Mouse (Mus musculus): Measurements from ENCODE around the gene Tnfsf13. TPM values are rescaled to one million over a fixed set of nuclear protein-coding genes. Genes with fewer than 3 reads are reported as not detected.

Gene Tnfsf13
- polyA plus RNA-seq, 1 experiment from 2014 or later: 0.37 TPM

GRCm38 (mm10) chr11:69680136-69680855 lies 5.3 kb downstream of the Tnfsf13 start:
- no peak for DNase-seq (ENCODE audit: low spot score)
- Histone ChIP-seq H3K36me3 (ENCODE audit: control insufficient read depth, insufficient read depth, low read length) (peaks cover 23% of the 10 kb centered on the region), H3K4me1 (replicated peaks; ENCODE audit: control insufficient read depth, insufficient read depth, low read length) (peaks cover 24% of the 10 kb centered on the region), H3K27ac (ENCODE audit: low read depth, low read length) (0 out of 2 replicates have a peak overlapping the region, but pooled peaks have one; percentile 7), H3K9ac (ENCODE audit: low read depth, low read length) (peak overlapping the region; percentile 86), H3K4me2 (peak overlapping the region; percentile 93), H3K27me3 (replicated peaks; ENCODE audit: control insufficient read depth, insufficient read depth, low read length) (no peaks in the 10 kb centered on the region), H3K9me3 (ENCODE audit: control insufficient read depth, low read length) (no peaks in the 10 kb centered on the region), H3K4me3 (ENCODE audit: low read depth, low read length) (peak overlapping the region; percentile 80)
- 80% methylated on average over 30 of the region's 30 CpGs for WGBS
- ATAC-seq (replicated peaks; ENCODE audit: low FRiP score): no peak

- Histone ChIP-seq H3K27me3 (replicated peaks; ENCODE audit: control insufficient read depth, insufficient read depth, low read length) (no peaks in the 10 kb centered on the region), H3K9me3 (ENCODE audit: control insufficient read depth, low read length) (no peaks in the 10 kb centered on the region), H3K27ac (ENCODE audit: low read depth, low read length) (no peak overlapping the region), H3K36me3 (ENCODE audit: control insufficient read depth, insufficient read depth, low read length) (peaks cover 26% of the 10 kb centered on the region), H3K9ac (ENCODE audit: low read depth, low read length) (no peak overlapping the region), H3K4me3 (ENCODE audit: low read depth, low read length) (0 out of 2 replicates have a peak overlapping the region, but pooled peaks have one; percentile 14), H3K4me1 (replicated peaks; ENCODE audit: control insufficient read depth, insufficient read depth, low read length) (peaks cover 24% of the 10 kb centered on the region), H3K4me2 (peak overlapping the region; percentile 37)
- ATAC-seq (replicated peaks; ENCODE audit: low FRiP score): no peak
- DNase-seq (ENCODE audit: low spot score): no peak
- 100% methylated on average over 2 of the region's 2 CpGs for WGBS
These were observed 6.4 kb downstream of the Tnfsf13 start for GRCm38 (mm10) chr11:69679144-69679543.

GRCm38 (mm10) chr11:69672211-69672706 lies 13.3 kb downstream of the Tnfsf13 start, which contains the start of gene Eif4a1:
Gene Eif4a1, minus strand, starts transcription at chr11:69672423.
- Histone ChIP-seq H3K9ac (ENCODE audit: low read depth, low read length) (peak within 1 kb of the TSS; percentile 100), H3K27ac (ENCODE audit: low read depth, low read length) (peak within 1 kb of the TSS; percentile 95), H3K9me3 (ENCODE audit: control insufficient read depth, low read length) (no peaks in the 10 kb centered on the region), H3K27me3 (replicated peaks; ENCODE audit: control insufficient read depth, insufficient read depth, low read length) (no peaks in the 10 kb centered on the region), H3K36me3 (ENCODE audit: control insufficient read depth, insufficient read depth, low read length) (peaks cover 54% of the 10 kb centered on the region), H3K4me2 (peak within 1 kb of the TSS; percentile 96), H3K4me1 (replicated peaks; ENCODE audit: control insufficient read depth, insufficient read depth, low read length) (peaks cover 17% of the 10 kb centered on the region), H3K4me3 (ENCODE audit: low read depth, low read length) (peak within 1 kb of the TSS; percentile 81)
- DNase-seq (ENCODE audit: low spot score) (peak; percentile 98), ATAC-seq (replicated peaks; ENCODE audit: low FRiP score) (peak; percentile 97)
- WGBS: under 1% methylated on average over 36 of the region's 36 CpGs

GRCm38 (mm10) chr11:69671726-69672124 lies 13.9 kb downstream of the Tnfsf13 start:
- peaks cover 17% of the 10 kb centered on the region for H3K4me1 ChIP-seq (replicated peaks; ENCODE audit: control insufficient read depth, insufficient read depth, low read length)
- 1% methylated on average over 43 of the region's 43 CpGs for WGBS

GRCm38 (mm10) chr11:69670786-69671725 lies 14.5 kb downstream of the Tnfsf13 start:
- Histone ChIP-seq H3K9me3 (ENCODE audit: control insufficient read depth, low read length) (no peaks in the 10 kb centered on the region), H3K4me1 (replicated peaks; ENCODE audit: control insufficient read depth, insufficient read depth, low read length) (peaks cover 17% of the 10 kb centered on the region), H3K4me3 (ENCODE audit: low read depth, low read length) (peak overlapping the region; percentile 81), H3K9ac (ENCODE audit: low read depth, low read length) (peak overlapping the region; percentile 100), H3K27me3 (replicated peaks; ENCODE audit: control insufficient read depth, insufficient read depth, low read length) (no peaks in the 10 kb centered on the region), H3K27ac (ENCODE audit: low read depth, low read length) (peak overlapping the region; percentile 95), H3K4me2 (peak overlapping the region; percentile 96), H3K36me3 (ENCODE audit: control insufficient read depth, insufficient read depth, low read length) (peaks cover 45% of the 10 kb centered on the region)
- ATAC-seq (replicated peaks; ENCODE audit: low FRiP score) (peak; percentile 56), DNase-seq (ENCODE audit: low spot score) (peak; percentile 90)
- WGBS: under 1% methylated on average over 61 of the region's 61 CpGs

More at GRCm38 (mm10) chr11:69671726-69672124, 13.9 kb downstream of the Tnfsf13 start:
- peak overlapping the region; percentile 96 for H3K4me2 ChIP-seq
- no peaks in the 10 kb centered on the region for H3K9me3 ChIP-seq (ENCODE audit: control insufficient read depth, low read length)
- peak; percentile 62 for DNase-seq (ENCODE audit: low spot score)
- H3K27ac ChIP-seq (ENCODE audit: low read depth, low read length): peak overlapping the region; percentile 95
- no peaks in the 10 kb centered on the region for H3K27me3 ChIP-seq (replicated peaks; ENCODE audit: control insufficient read depth, insufficient read depth, low read length)
- H3K4me3 ChIP-seq (ENCODE audit: low read depth, low read length): peak overlapping the region; percentile 81
- peak overlapping the region; percentile 100 for H3K9ac ChIP-seq (ENCODE audit: low read depth, low read length)
- no peak for ATAC-seq (replicated peaks; ENCODE audit: low FRiP score)
- H3K36me3 ChIP-seq (ENCODE audit: control insufficient read depth, insufficient read depth, low read length): peaks cover 52% of the 10 kb centered on the region

- Histone ChIP-seq H3K4me2 (no peak overlapping the region), H3K9me3 (ENCODE audit: control insufficient read depth, low read length) (no peaks in the 10 kb centered on the region), H3K9ac (ENCODE audit: low read depth, low read length) (no peak overlapping the region), H3K4me3 (ENCODE audit: low read depth, low read length) (no peak overlapping the region), H3K27ac (ENCODE audit: low read depth, low read length) (no peak overlapping the region), H3K36me3 (ENCODE audit: control insufficient read depth, insufficient read depth, low read length) (peaks cover 51% of the 10 kb centered on the region), H3K4me1 (replicated peaks; ENCODE audit: control insufficient read depth, insufficient read depth, low read length) (peaks cover 28% of the 10 kb centered on the region), H3K27me3 (replicated peaks; ENCODE audit: control insufficient read depth, insufficient read depth, low read length) (no peaks in the 10 kb centered on the region)
- no peak for DNase-seq (ENCODE audit: low spot score)
- 76% methylated on average over 3 of the region's 3 CpGs for WGBS
- ATAC-seq (replicated peaks; ENCODE audit: low FRiP score): no peak
These were observed 18.9 kb downstream of the Tnfsf13 start for GRCm38 (mm10) chr11:69666665-69667005.

GRCm38 (mm10) chr11:69665961-69666664 lies 19.5 kb downstream of the Tnfsf13 start, which contains the start of gene Cd68:
Gene Cd68, minus strand, starts transcription at chr11:69666153.
- DNase-seq (ENCODE audit: low spot score): no peak
- peak within 1 kb of the TSS; percentile 39; the same call in 1 of the 2 replicates for H3K27ac ChIP-seq (ENCODE audit: low read depth, low read length)
- H3K4me1 ChIP-seq (replicated peaks; ENCODE audit: control insufficient read depth, insufficient read depth, low read length): peaks cover 33% of the 10 kb centered on the region
- WGBS: 18% methylated on average over 7 of the region's 7 CpGs
- no peaks in the 10 kb centered on the region for H3K9me3 ChIP-seq (ENCODE audit: control insufficient read depth, low read length)
- H3K36me3 ChIP-seq (ENCODE audit: control insufficient read depth, insufficient read depth, low read length): peaks cover 51% of the 10 kb centered on the region
- H3K9ac ChIP-seq (ENCODE audit: low read depth, low read length): no peak within 1 kb of the TSS
- ATAC-seq (replicated peaks; ENCODE audit: low FRiP score): 0 out of 2 replicates have a peak, but pooled peaks have one; percentile 5
- peak within 1 kb of the TSS; percentile 13 for H3K4me2 ChIP-seq
- H3K4me3 ChIP-seq (ENCODE audit: low read depth, low read length): no peak within 1 kb of the TSS; the same call in 1 of the 2 replicates
- H3K27me3 ChIP-seq (replicated peaks; ENCODE audit: control insufficient read depth, insufficient read depth, low read length): no peaks in the 10 kb centered on the region
